Comparison of ENCODE assay signal across 8 mouse cellular contexts in the genomic region with DNA sequence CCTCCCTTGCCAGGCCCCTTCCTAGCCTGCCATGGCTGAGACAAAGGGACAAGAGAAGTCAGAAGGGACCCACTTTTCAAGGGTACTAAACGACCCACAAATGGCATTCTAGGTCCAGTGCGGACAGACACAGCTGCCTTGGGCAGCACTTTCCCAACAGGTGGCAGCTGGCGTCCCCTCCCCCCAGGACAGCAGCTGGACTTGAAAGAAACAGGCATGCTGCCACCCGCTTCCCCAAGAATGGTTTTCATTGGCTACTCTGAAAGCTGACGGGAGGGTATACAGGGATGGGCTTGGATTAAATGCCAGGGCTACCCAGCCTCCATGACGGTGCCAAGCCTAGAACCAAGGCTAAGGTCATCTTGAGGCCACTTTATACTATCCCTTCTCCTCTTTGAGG. TPM values are rescaled to one million over a fixed set of nuclear protein-coding genes. Genes with fewer than 3 reads are reported as not detected.
DNase-seq lines count a peak whose midpoint lies in the region; ATAC-seq and TF ChIP-seq lines count a peak whose summit lies in the region.

No protein-coding gene starts in this region.

- H3K9me3 ChIP-seq in intestine, embryonic 15.5 days = no peaks in the 10 kb centered on the region
- H3K9me3 ChIP-seq in liver, postnatal 0 days (ENCODE audit: low read length) = no peaks in the 10 kb centered on the region

- peak overlapping the region; percentile 83; the same call in 1 of the 2 replicates for H3K4me3 ChIP-seq in intestine, embryonic 15.5 days (replicated peaks)
- no peak overlapping the region for H3K4me3 ChIP-seq in liver, postnatal 0 days (ENCODE audit: low read depth, low read length)

- H3K27me3 ChIP-seq in intestine, embryonic 15.5 days (replicated peaks) = no peaks in the 10 kb centered on the region
- H3K27me3 ChIP-seq in liver, postnatal 0 days (ENCODE audit: insufficient read depth, low read length) = no peaks in the 10 kb centered on the region

- peaks cover 39% of the 10 kb centered on the region for H3K4me1 ChIP-seq in intestine, embryonic 15.5 days (replicated peaks)
- H3K4me1 ChIP-seq in liver, postnatal 0 days (ENCODE audit: insufficient read depth) = peaks cover 42% of the 10 kb centered on the region

- WGBS in intestine, embryonic 15.5 days = 52% methylated on average over 6 of the region's 6 CpGs
- 71% methylated on average over 6 of the region's 6 CpGs for WGBS in liver, postnatal 0 days (ENCODE audit: insufficient replicate concordance)

- H3K9ac ChIP-seq in intestine, embryonic 15.5 days = peak overlapping the region; percentile 93; the same call in 1 of the 2 replicates
- H3K9ac ChIP-seq in liver, postnatal 0 days (replicated peaks) = peak overlapping the region; percentile 87; the same call in 1 of the 2 replicates

- peak; percentile 67 to 80 for DNase-seq in frontal cortex, postnatal 10 days (ENCODE audit: low spot score in 2 of 2)
- no peak for DNase-seq in frontal cortex, postnatal 25 days (ENCODE audit: low spot score in 2 of 2)
- DNase-seq in spleen, postnatal 10 days (ENCODE audit: low spot score in 2 of 2) = peak; percentile 27 to 28
- DNase-seq in spleen, postnatal 14 days (ENCODE audit: low spot score in 2 of 2) = no peak
- DNase-seq in liver, postnatal 0 days = no peak
- DNase-seq in urinary bladder, postnatal 14 days (ENCODE audit: low spot score) = no peak
- no peak for DNase-seq in cerebellum, adult 11 months

- no peak overlapping the region for H3K27ac ChIP-seq in intestine, embryonic 15.5 days
- H3K27ac ChIP-seq in liver, postnatal 0 days (ENCODE audit: low read depth) = 0 out of 2 replicates have a peak overlapping the region, but pooled peaks have one; percentile 16

- no peak for ATAC-seq in intestine, embryonic 15.5 days
- no peak for ATAC-seq in liver, postnatal 0 days

- no peak for TF ChIP-seq CTCF in liver, postnatal 0 days (IDR thresholded peaks at IDR 0.05; ENCODE audit: low read depth)

- H3K4me2 ChIP-seq in intestine, embryonic 15.5 days (replicated peaks) = peak overlapping the region; percentile 95
- peak overlapping the region; percentile 100; the same call in 1 of the 2 replicates for H3K4me2 ChIP-seq in liver, postnatal 0 days (ENCODE audit: low read depth, low read length)

- TF ChIP-seq EP300 in liver, postnatal 0 days (IDR thresholded peaks at IDR 0.05; ENCODE audit: low read depth) = no peak

- H3K36me3 ChIP-seq in intestine, embryonic 15.5 days = peaks cover 39% of the 10 kb centered on the region
- H3K36me3 ChIP-seq in liver, postnatal 0 days (replicated peaks; ENCODE audit: insufficient read depth, low read length) = peaks cover 39% of the 10 kb centered on the region

RNA-seq across cellular contexts. Expression of a gene that starts 2.9 kb away (rescaled TPM):
- 74.7 and 77.2 TPM in 2 replicates for polyA plus RNA-seq in intestine, embryonic 15.5 days (2015; fragmentation: Nextera tagmentation; extraction: Ambion mirVana)
- 15.3 and 18.9 TPM in 2 replicates for polyA plus RNA-seq in liver, postnatal 0 days (2015; fragmentation: Nextera tagmentation; extraction: Ambion mirVana)

RNA-seq across cellular contexts. Expression of a gene that starts 14.0 kb away (rescaled TPM):
- polyA plus RNA-seq in intestine, embryonic 15.5 days (2015; fragmentation: Nextera tagmentation; extraction: Ambion mirVana) = 14.4 and 17.1 TPM in 2 replicates
- 4.9 and 5.4 TPM in 2 replicates for polyA plus RNA-seq in liver, postnatal 0 days (2015; fragmentation: Nextera tagmentation; extraction: Ambion mirVana)

RNA-seq across cellular contexts. Expression of a gene that starts 14.0 kb away (rescaled TPM):
- 39.1 and 39.8 TPM in 2 replicates for polyA plus RNA-seq in intestine, embryonic 15.5 days (2015; fragmentation: Nextera tagmentation; extraction: Ambion mirVana)
- polyA plus RNA-seq in liver, postnatal 0 days (2015; fragmentation: Nextera tagmentation; extraction: Ambion mirVana) = 38.2 and 40.3 TPM in 2 replicates

RNA-seq across cellular contexts. Expression of a gene that starts 20.9 kb away (rescaled TPM):
- polyA plus RNA-seq in intestine, embryonic 15.5 days (2015; fragmentation: Nextera tagmentation; extraction: Ambion mirVana) = 1,310 and 1,463 TPM in 2 replicates
- polyA plus RNA-seq in liver, postnatal 0 days (2015; fragmentation: Nextera tagmentation; extraction: Ambion mirVana) = 732 and 758 TPM in 2 replicates

RNA-seq across cellular contexts. Expression of a gene that starts 25.7 kb away (rescaled TPM):
- polyA plus RNA-seq in intestine, embryonic 15.5 days (2015; fragmentation: Nextera tagmentation; extraction: Ambion mirVana) = 87.9 and 91.4 TPM in 2 replicates
- polyA plus RNA-seq in liver, postnatal 0 days (2015; fragmentation: Nextera tagmentation; extraction: Ambion mirVana) = 26.6 and 28.9 TPM in 2 replicates

Comparison
In these comparisons a context has a peak if more than half of its experiments do, and no peak if none do; other contexts are left out.
1. DNase-seq: peak in frontal cortex, postnatal 10 days (2 of 2) and spleen, postnatal 10 days (2 of 2); none in frontal cortex, postnatal 25 days (0 of 2), spleen, postnatal 14 days (0 of 2), liver, postnatal 0 days (single experiment), urinary bladder, postnatal 14 days (single experiment) and cerebellum, adult 11 months (single experiment).